In the genomic region with DNA sequence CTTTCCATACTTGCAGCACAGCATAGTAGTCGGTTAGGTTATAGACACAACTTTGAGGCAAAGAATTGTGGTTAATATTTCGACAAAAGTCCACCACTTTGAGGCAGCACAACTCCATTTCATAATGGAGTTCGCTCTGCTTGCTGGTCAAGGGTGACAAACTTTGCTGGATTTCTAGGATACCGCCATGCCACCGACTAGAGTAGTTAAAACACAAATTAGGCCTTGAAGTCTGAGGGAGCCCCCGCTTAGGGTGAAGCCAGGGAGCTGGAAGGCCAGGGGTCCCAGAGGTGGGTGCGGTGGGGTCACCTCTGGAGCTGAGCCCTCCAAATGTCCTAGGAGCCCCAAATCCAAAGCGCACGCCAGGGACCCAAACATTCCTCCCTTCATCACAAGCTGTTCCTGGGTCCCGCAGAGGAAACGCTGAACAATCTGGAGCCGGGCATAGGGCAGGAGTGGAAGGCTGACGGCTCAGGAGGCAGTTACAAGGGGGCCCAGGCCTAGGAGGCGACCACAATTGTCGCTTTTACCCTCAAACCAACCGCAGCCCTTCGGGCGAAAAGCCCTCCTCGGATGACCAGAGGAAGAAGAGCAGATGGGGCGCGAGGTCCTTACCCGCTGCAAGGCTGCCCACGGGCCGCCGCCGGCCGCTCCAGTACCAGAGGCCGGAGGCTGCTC, we compare ENCODE assay signal across 8 mouse cellular contexts. TPM values are rescaled to one million over a fixed set of nuclear protein-coding genes. Genes with fewer than 3 reads are reported as not detected.
DNase-seq lines count a peak whose midpoint lies in the region; ATAC-seq and TF ChIP-seq lines count a peak whose summit lies in the region.

No protein-coding gene starts in this region.

- H3K27ac ChIP-seq in spleen, adult 2 months (ENCODE audit: insufficient read depth, low read length) = peak overlapping the region; percentile 70
- H3K27ac ChIP-seq in limb, embryonic 11.5 days (replicated peaks; ENCODE audit: low read depth, low read length) = peak overlapping the region; percentile 42; the same call in 1 of the 2 replicates
- peak overlapping the region; percentile 80 for H3K27ac ChIP-seq in midbrain, embryonic 16.5 days (ENCODE audit: low read length)

- H3K27me3 ChIP-seq in spleen, adult 2 months (ENCODE audit: control insufficient read depth, insufficient read depth, low read length) = no peaks in the 10 kb centered on the region
- H3K27me3 ChIP-seq in limb, embryonic 11.5 days (ENCODE audit: control insufficient read depth, insufficient read depth, low read length) = no peaks in the 10 kb centered on the region
- no peaks in the 10 kb centered on the region for H3K27me3 ChIP-seq in midbrain, embryonic 16.5 days (ENCODE audit: control insufficient read depth, insufficient read depth, low read depth, low read length)

- no peak for DNase-seq in cerebellum, adult 11 months
- DNase-seq in spleen, adult 2 months (ENCODE audit: low read depth in 1 of 2, low spot score in 2 of 2) = no peak
- no peak for DNase-seq in spleen, postnatal 10 days (ENCODE audit: low spot score in 2 of 2)
- DNase-seq in gastrocnemius, postnatal 25 days = peak; percentile 29
- no peak for DNase-seq in limb, embryonic 11.5 days (ENCODE audit: low spot score)
- no peak for DNase-seq in thymus, postnatal 36 days

- H3K9ac ChIP-seq in limb, embryonic 11.5 days (ENCODE audit: low read length) = peak overlapping the region; percentile 81
- peak overlapping the region; percentile 85 for H3K9ac ChIP-seq in midbrain, embryonic 16.5 days (ENCODE audit: low read depth, low read length)

- WGBS in spleen, adult 2 months = 2% methylated on average over 28 of the region's 28 CpGs
- WGBS in limb, embryonic 11.5 days = 3% methylated on average over 27 of the region's 28 CpGs
- WGBS in midbrain, embryonic 16.5 days = 1% methylated on average over 28 of the region's 28 CpGs

- no peaks in the 10 kb centered on the region for H3K9me3 ChIP-seq in limb, embryonic 11.5 days (ENCODE audit: control insufficient read depth, low read length)
- no peaks in the 10 kb centered on the region for H3K9me3 ChIP-seq in midbrain, embryonic 16.5 days (replicated peaks; ENCODE audit: control insufficient read depth, low read length, poor library complexity, severe bottlenecking)

- 0 out of 2 replicates have a peak, but pooled peaks have one; percentile 1 for ATAC-seq in cerebellum, adult (ENCODE audit: insufficient number of reproducible peaks, low FRiP score, low TSS enrichment)
- peak; percentile 20; the same call in 1 of the 2 replicates for ATAC-seq in limb, embryonic 11.5 days (ENCODE audit: insufficient number of reproducible peaks, low FRiP score, low TSS enrichment, low read depth)
- ATAC-seq in midbrain, embryonic 16.5 days = peak; percentile 72; the same call in 1 of the 2 replicates

- no peak for TF ChIP-seq POLR2A in spleen, adult 2 months (IDR thresholded peaks at IDR 0.05; ENCODE audit: low read depth, low read length)

- H3K4me2 ChIP-seq in limb, embryonic 11.5 days (ENCODE audit: low read depth, severe bottlenecking) = peak overlapping the region; percentile 84
- peak overlapping the region; percentile 85 for H3K4me2 ChIP-seq in midbrain, embryonic 16.5 days (ENCODE audit: low read length)

- H3K4me1 ChIP-seq in spleen, adult 2 months (ENCODE audit: control insufficient read depth, insufficient read depth, insufficient read length) = peaks cover 2% of the 10 kb centered on the region; the same call in 1 of the 2 replicates
- H3K4me1 ChIP-seq in limb, embryonic 11.5 days (ENCODE audit: control insufficient read depth, insufficient read depth, low read length) = 0 out of 2 replicates have a peak, but pooled peaks cover 11% of the 10 kb centered on the region
- H3K4me1 ChIP-seq in midbrain, embryonic 16.5 days (ENCODE audit: control insufficient read depth, insufficient read depth, low read length) = peaks cover 9% of the 10 kb centered on the region

- no peaks in the 10 kb centered on the region; the same call in 1 of the 2 replicates for H3K36me3 ChIP-seq in spleen, adult 2 months (ENCODE audit: control insufficient read depth, insufficient read depth, low read length)
- no peaks in the 10 kb centered on the region for H3K36me3 ChIP-seq in limb, embryonic 11.5 days (ENCODE audit: control insufficient read depth, insufficient read depth, low read length)
- H3K36me3 ChIP-seq in midbrain, embryonic 16.5 days (ENCODE audit: control insufficient read depth, insufficient read depth, low read length) = no peaks in the 10 kb centered on the region

- peak overlapping the region; percentile 73 for H3K4me3 ChIP-seq in spleen, adult 2 months (ENCODE audit: extremely low read depth, insufficient read depth, insufficient read length)
- H3K4me3 ChIP-seq in limb, embryonic 11.5 days (ENCODE audit: low read depth, low read length) = peak overlapping the region; percentile 77
- H3K4me3 ChIP-seq in midbrain, embryonic 16.5 days (ENCODE audit: low read depth, low read length) = peak overlapping the region; percentile 75

- TF ChIP-seq CTCF in spleen, adult 2 months (IDR thresholded peaks at IDR 0.05; ENCODE audit: extremely low read depth, insufficient read depth, insufficient read length, insufficient replicate concordance) = no peak

RNA-seq across cellular contexts. Expression of a gene that starts 0.5 kb away (rescaled TPM):
- 13.3 and 13.6 TPM in 2 replicates for polyA plus RNA-seq in spleen, adult 2 months (2012; rRNA removed)
- total RNA-seq in gastrocnemius, postnatal 25 days (2021) = 100 to 1,000 TPM; 107 to 108 TPM
- 55.3 and 57.8 TPM in 2 replicates for polyA plus RNA-seq in limb, embryonic 11.5 days (2014; fragmentation: Nextera tagmentation; extraction: Ambion mirVana)
- polyA plus RNA-seq in midbrain, embryonic 16.5 days (2015; fragmentation: Nextera tagmentation; extraction: Ambion mirVana) = 58.4 and 64.7 TPM in 2 replicates

Comparison
In these comparisons a context has a peak if more than half of its experiments do, and no peak if none do; other contexts are left out.
1. ATAC-seq: peak in every context shown above with its lines; median percentile 72 in midbrain, embryonic 16.5 days; 20 in limb, embryonic 11.5 days; 1 in cerebellum, adult.